21 mouse cellular contexts compared by ENCODE assay signal in the genomic region with DNA sequence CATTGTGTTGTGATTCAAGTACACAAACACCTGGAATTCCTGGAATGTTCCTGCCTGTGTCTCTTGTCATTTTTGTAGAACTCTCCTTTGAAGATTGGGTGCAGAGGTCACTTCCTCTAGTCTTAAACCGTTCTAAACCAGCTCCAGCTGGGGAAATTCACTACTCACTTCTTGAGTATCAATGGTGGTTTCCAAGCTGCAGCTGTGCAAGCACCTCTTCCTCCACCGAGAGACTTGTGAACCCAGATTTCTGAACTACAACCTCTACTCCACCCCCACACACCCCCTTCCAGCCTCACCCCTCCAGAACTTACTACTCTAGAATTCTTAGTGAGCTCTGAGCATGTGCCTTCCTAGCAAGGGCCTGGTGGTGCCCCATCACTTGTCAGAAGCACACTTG.
DNase-seq lines count a peak whose midpoint lies in the region; ATAC-seq and TF ChIP-seq lines count a peak whose summit lies in the region.
"Had no signal": no experiment of that assay in that cellular context is flagged by ENCODE, and none has a peak within 500 bp of the region (broad histone marks: within the 10 kb centered on the region; RNA-seq: fewer than 3 reads in every experiment).

No protein-coding gene starts in this region.

- DNase-seq in lung, embryonic 14.5 days = peak; percentile 17
- no peak for DNase-seq in lung, postnatal 10 days
- DNase-seq in ZHBTc4 (ENCODE audit: low read depth, low spot score) = peak; percentile 76
- peak; percentile 14 for DNase-seq in splenic B cell, adult 2 months (ENCODE audit: low read depth, low spot score)
- peak; percentile 18 for DNase-seq in yolk sac, embryonic 10.5 days (ENCODE audit: low spot score)
- DNase-seq in ovary, postnatal 36 days (ENCODE audit: low spot score) = no peak
- DNase-seq in ovary, postnatal 10 days (ENCODE audit: low spot score) = no peak
- DNase-seq: adrenal gland, adult 2 months; cerebellum, adult 8-10 months; gastrocnemius, postnatal 10 days; heart, postnatal 10 days; lung, adult 18-20 months; retina, postnatal 1 day; spleen, adult 18-20 months had no signal

- WGBS in lung, embryonic 14.5 days = 9% methylated on average over 2 of the region's 2 CpGs

- no peaks in the 10 kb centered on the region for H3K4me1 ChIP-seq in lung, embryonic 14.5 days (ENCODE audit: insufficient read depth)

- no peaks in the 10 kb centered on the region for H3K27me3 ChIP-seq in lung, embryonic 14.5 days (ENCODE audit: insufficient read depth, low read length)
- no peaks in the 10 kb centered on the region for H3K27me3 ChIP-seq in splenic B cell, adult 2 months (ENCODE audit: control insufficient read depth, insufficient read depth, low read length, poor library complexity, severe bottlenecking)
- H3K27me3 ChIP-seq: limb, embryonic 15.5 days; midbrain, embryonic 13.5 days; neural tube, embryonic 13.5 days had no signal

- H3K36me3 ChIP-seq in lung, embryonic 14.5 days (ENCODE audit: insufficient read depth) = no peaks in the 10 kb centered on the region
- H3K36me3 ChIP-seq in splenic B cell, adult 2 months (ENCODE audit: control insufficient read depth, insufficient read depth, low read length, poor library complexity, severe bottlenecking) = no peaks in the 10 kb centered on the region
- H3K36me3 ChIP-seq: limb, embryonic 15.5 days; midbrain, embryonic 13.5 days; neural tube, embryonic 13.5 days had no signal

- H3K27ac ChIP-seq in lung, embryonic 14.5 days (ENCODE audit: low read depth) = no peak overlapping the region
- H3K27ac ChIP-seq: hindbrain, embryonic 14.5 days; limb, embryonic 15.5 days; macrophage; midbrain, embryonic 13.5 days; neural tube, embryonic 13.5 days had no signal

- ATAC-seq in lung, embryonic 14.5 days (ENCODE audit: insufficient read depth) = no peak
- no peak for ATAC-seq in monocyte, adult 5-6 weeks (replicated peaks; ENCODE audit: insufficient number of reproducible peaks, low FRiP score, low TSS enrichment, poor library complexity, severe bottlenecking)
- ATAC-seq: intestine, postnatal 0 days; midbrain, embryonic 13.5 days had no signal

- H3K4me2 ChIP-seq in lung, embryonic 14.5 days = no peak overlapping the region
- H3K4me2 ChIP-seq: hindbrain, embryonic 14.5 days; limb, embryonic 15.5 days; midbrain, embryonic 13.5 days; neural tube, embryonic 13.5 days had no signal

- TF ChIP-seq CTCF in lung, embryonic 14.5 days (IDR thresholded peaks at IDR 0.05; ENCODE audit: low read depth) = no peak

- H3K9ac ChIP-seq in lung, embryonic 14.5 days = no peak overlapping the region
- H3K9ac ChIP-seq: hindbrain, embryonic 14.5 days; limb, embryonic 15.5 days; midbrain, embryonic 13.5 days; neural tube, embryonic 13.5 days had no signal

- H3K9me3 ChIP-seq in lung, embryonic 14.5 days (ENCODE audit: low read depth, low read length) = no peaks in the 10 kb centered on the region
- H3K9me3 ChIP-seq: limb, embryonic 15.5 days; midbrain, embryonic 13.5 days; neural tube, embryonic 13.5 days had no signal

- no peak overlapping the region for H3K4me3 ChIP-seq in lung, embryonic 14.5 days (ENCODE audit: low read depth, low read length)
- H3K4me3 ChIP-seq: limb, embryonic 15.5 days; midbrain, embryonic 13.5 days; neural tube, embryonic 13.5 days had no signal

Comparison
In these comparisons a context has a peak if more than half of its experiments do, and no peak if none do; other contexts are left out.
1. DNase-seq: peak in lung, embryonic 14.5 days (single experiment), ZHBTc4 (single experiment), splenic B cell, adult 2 months (single experiment) and yolk sac, embryonic 10.5 days (single experiment); none in lung, postnatal 10 days (single experiment), ovary, postnatal 36 days (single experiment) and ovary, postnatal 10 days (single experiment).